Mouse (Mus musculus) hematopoietic stem cell, adult 5-6 weeks (primary cell): Measurements from ENCODE around the gene Perp. TPM values are rescaled to one million over a fixed set of nuclear protein-coding genes. Genes with fewer than 3 reads are reported as not detected.

Source experiments
- ATAC-seq, 2 experiments: fragments of 125-278 bp in 1 of 2; replicated peaks in 1 of 2; 2 replicates each; pipeline ENCODE4 v1.8.0; 2016 to 2017; ENCODE audit warnings: inconsistent platforms in 2 of 2, mild to moderate bottlenecking in 2 of 2, moderate number of reproducible peaks in 2 of 2, low read depth in 1 of 2, moderate TSS enrichment in 1 of 2; ENCODE audit not compliant: low FRiP score in 2 of 2, poor library complexity in 2 of 2, severe bottlenecking in 2 of 2, insufficient read depth in 1 of 2, low TSS enrichment in 1 of 2
- total RNA-seq: library from RNA; stranded (forward); fragments of 172-1452, 232-1000 nt; gene quantifications from 2 replicates; pipeline ENCODE4 v1.2.3, GENCODE M21; 2017

Gene Perp
- total RNA-seq, 1 experiment from 2014 or later = 3.4 TPM

DNA sequence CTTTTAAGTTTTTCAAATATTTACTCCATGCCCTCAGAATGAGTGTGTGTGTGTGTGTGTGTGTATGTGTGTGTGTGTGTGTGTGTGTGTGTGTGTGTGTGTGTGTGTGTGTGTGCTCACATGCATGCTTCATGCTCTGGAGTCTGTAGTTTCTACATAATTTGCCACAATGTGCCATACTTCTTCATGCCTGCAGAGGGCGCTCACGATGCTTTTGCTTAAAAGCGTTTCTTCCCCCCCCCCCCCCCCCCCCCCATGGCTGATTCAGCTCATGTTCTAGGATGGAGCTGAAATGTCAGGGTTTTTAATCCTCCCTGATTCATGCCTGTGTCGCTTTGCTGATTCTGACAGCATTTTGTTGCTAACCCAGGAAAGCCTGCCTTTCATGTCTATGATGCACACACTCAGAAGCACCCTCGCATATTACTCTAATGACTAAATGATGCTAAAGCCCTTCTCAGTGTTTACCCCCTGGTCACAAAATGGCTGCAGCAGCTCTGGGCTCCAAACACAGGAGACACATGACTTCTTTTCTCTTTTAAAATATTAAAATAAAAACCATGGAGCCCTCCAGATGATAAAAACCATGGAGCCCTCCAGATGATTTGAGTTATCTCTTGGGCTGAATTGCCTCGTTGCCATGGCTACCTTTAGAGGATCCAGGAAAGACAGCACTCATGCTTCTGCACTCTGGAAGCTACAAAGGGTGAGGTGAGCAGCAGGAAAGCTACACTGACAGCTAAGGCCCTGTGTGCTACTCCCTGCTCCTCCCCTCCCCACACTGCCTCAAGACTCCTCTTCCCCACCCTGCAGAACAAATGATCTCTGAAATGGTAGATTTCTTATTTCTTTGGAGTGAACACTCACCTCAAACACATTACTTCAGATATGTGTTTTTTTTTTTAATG is 49.7 kb downstream of the Perp start:
- no peak for ATAC-seq

DNA sequence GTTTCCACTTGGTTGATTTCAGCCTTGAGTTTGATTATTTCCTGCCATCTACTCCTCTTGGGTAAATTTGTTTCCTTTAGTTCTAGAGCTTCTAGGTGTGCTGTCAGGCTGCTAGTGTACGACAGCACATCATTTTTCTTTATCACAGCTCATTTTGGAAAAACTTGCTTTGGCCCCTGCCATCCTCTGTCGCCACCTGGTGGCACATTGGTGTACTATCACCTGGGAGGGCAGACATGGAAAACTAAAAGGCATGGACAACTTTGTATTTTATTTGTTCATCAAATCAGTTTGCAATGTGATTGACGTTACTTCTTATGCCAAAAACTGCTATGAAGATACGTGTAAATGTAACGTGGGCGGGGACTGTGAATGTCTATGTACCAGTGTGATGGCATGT is 59.3 kb downstream of the Perp start:
- ATAC-seq = peak in 1 of 2 experiments; percentile 51; a peak in 2 of 4 replicates

Other genes starting within 250 kb of the Perp start
- 0.35 and 0.50 TPM in 2 replicates for gene Arfgef3, start 101.1 kb upstream of the Perp start, total RNA-seq
- gene Gm4922, start 58.2 kb upstream of the Perp start, total RNA-seq = not detected in 2 replicates
- 83.4 and 84.1 TPM in 2 replicates for gene Tnfaip3, start 170.6 kb downstream of the Perp start, total RNA-seq